Mouse (Mus musculus): ENCODE data around the gene Elf5. TPM values are rescaled to one million over a fixed set of nuclear protein-coding genes. Genes with fewer than 3 reads are reported as not detected.

The Elf5 gene
- total RNA-seq (2014; rRNA removed) = not detected in 2 replicates
- polyA plus RNA-seq (2012; rRNA removed) = not detected in 2 replicates

- no peaks in the 10 kb centered on the region for H3K79me2 ChIP-seq (ENCODE audit: control insufficient read depth, insufficient read depth, low read length)
- H3K27me3 ChIP-seq (ENCODE audit: control insufficient read depth, insufficient read depth, low read length) = no peaks in the 10 kb centered on the region
- WGBS = 79% methylated on average over 6 of the region's 6 CpGs
- TF ChIP-seq CTCF (IDR thresholded peaks at IDR 0.05; ENCODE audit: low read depth, low read length) = no peak
- no peak for TF ChIP-seq POLR2A (IDR thresholded peaks at IDR 0.05; ENCODE audit: extremely low read depth, insufficient read depth, low read length)
- H3K4me3 ChIP-seq (ENCODE audit: insufficient read depth, low read depth, low read length) = no peak within 1 kb of the TSS
- no peak within 1 kb of the TSS for H3K27ac ChIP-seq (replicated peaks; ENCODE audit: insufficient read depth, low read depth, low read length)
- H3K9ac ChIP-seq (ENCODE audit: low read depth, low read length) = no peak within 1 kb of the TSS
- peaks cover 2% of the 10 kb centered on the region; the same call in 1 of the 2 replicates for H3K4me1 ChIP-seq (ENCODE audit: control insufficient read depth, insufficient read depth, low read length)
- H3K36me3 ChIP-seq (ENCODE audit: control insufficient read depth, insufficient read depth, low read length) = no peaks in the 10 kb centered on the region
- DNase-seq (ENCODE audit: extremely low read depth, low read depth, low spot score) = no peak
Measured at GRCm38 (mm10) chr2:103411348-103411747, at the start of gene Elf5. Gene Elf5, plus strand, starts transcription at chr2:103411688.

- DNase-seq (ENCODE audit: extremely low read depth, low read depth, low spot score) = no peak
- WGBS = 71% methylated on average over 5 of the region's 5 CpGs
- H3K27me3 ChIP-seq (ENCODE audit: control insufficient read depth, insufficient read depth, low read length) = no peaks in the 10 kb centered on the region
- H3K4me3 ChIP-seq (ENCODE audit: insufficient read depth, low read depth, low read length) = no peak overlapping the region
- no peaks in the 10 kb centered on the region for H3K79me2 ChIP-seq (ENCODE audit: control insufficient read depth, insufficient read depth, low read length)
- H3K9ac ChIP-seq (ENCODE audit: low read depth, low read length) = no peak overlapping the region
- no peak for TF ChIP-seq POLR2A (IDR thresholded peaks at IDR 0.05; ENCODE audit: extremely low read depth, insufficient read depth, low read length)
- TF ChIP-seq CTCF (IDR thresholded peaks at IDR 0.05; ENCODE audit: low read depth, low read length) = no peak
- H3K36me3 ChIP-seq (ENCODE audit: control insufficient read depth, insufficient read depth, low read length) = no peaks in the 10 kb centered on the region
- no peaks in the 10 kb centered on the region for H3K4me1 ChIP-seq (ENCODE audit: control insufficient read depth, insufficient read depth, low read length)
- no peak overlapping the region for H3K27ac ChIP-seq (replicated peaks; ENCODE audit: insufficient read depth, low read depth, low read length)
Measured at GRCm38 (mm10) chr2:103372541-103372940, 38.9 kb upstream of the Elf5 start.

GRCm38 (mm10) chr2:103379502-103380160 lies 31.9 kb upstream of the Elf5 start:
- Histone ChIP-seq H3K27me3 (ENCODE audit: control insufficient read depth, insufficient read depth, low read length) (no peaks in the 10 kb centered on the region), H3K27ac (replicated peaks; ENCODE audit: insufficient read depth, low read depth, low read length) (no peak overlapping the region), H3K9ac (ENCODE audit: low read depth, low read length) (no peak overlapping the region), H3K79me2 (ENCODE audit: control insufficient read depth, insufficient read depth, low read length) (no peaks in the 10 kb centered on the region), H3K4me3 (ENCODE audit: insufficient read depth, low read depth, low read length) (no peak overlapping the region), H3K36me3 (ENCODE audit: control insufficient read depth, insufficient read depth, low read length) (no peaks in the 10 kb centered on the region), H3K4me1 (ENCODE audit: control insufficient read depth, insufficient read depth, low read length) (no peaks in the 10 kb centered on the region)
- TF ChIP-seq CTCF (IDR thresholded peaks at IDR 0.05; ENCODE audit: low read depth, low read length) (no peak), POLR2A (IDR thresholded peaks at IDR 0.05; ENCODE audit: extremely low read depth, insufficient read depth, low read length) (no peak)
- DNase-seq (ENCODE audit: extremely low read depth, low read depth, low spot score) = no peak
- WGBS = 65% methylated on average over 9 of the region's 9 CpGs

GRCm38 (mm10) chr2:103382174-103382573 lies 29.3 kb upstream of the Elf5 start:
- Histone ChIP-seq H3K4me1 (ENCODE audit: control insufficient read depth, insufficient read depth, low read length) (no peaks in the 10 kb centered on the region), H3K27ac (replicated peaks; ENCODE audit: insufficient read depth, low read depth, low read length) (no peak overlapping the region), H3K36me3 (ENCODE audit: control insufficient read depth, insufficient read depth, low read length) (no peaks in the 10 kb centered on the region), H3K4me3 (ENCODE audit: insufficient read depth, low read depth, low read length) (no peak overlapping the region), H3K27me3 (ENCODE audit: control insufficient read depth, insufficient read depth, low read length) (no peaks in the 10 kb centered on the region), H3K79me2 (ENCODE audit: control insufficient read depth, insufficient read depth, low read length) (no peaks in the 10 kb centered on the region), H3K9ac (ENCODE audit: low read depth, low read length) (no peak overlapping the region)
- 86% methylated on average over 2 of the region's 2 CpGs for WGBS
- DNase-seq (ENCODE audit: extremely low read depth, low read depth, low spot score) = no peak
- no peak for TF ChIP-seq POLR2A (IDR thresholded peaks at IDR 0.05; ENCODE audit: extremely low read depth, insufficient read depth, low read length)
- TF ChIP-seq CTCF (IDR thresholded peaks at IDR 0.05; ENCODE audit: low read depth, low read length) = no peak

GRCm38 (mm10) chr2:103387881-103388280 lies 23.6 kb upstream of the Elf5 start:
- H3K27me3 ChIP-seq (ENCODE audit: control insufficient read depth, insufficient read depth, low read length) = no peaks in the 10 kb centered on the region
- H3K4me3 ChIP-seq (ENCODE audit: insufficient read depth, low read depth, low read length) = no peak overlapping the region
- TF ChIP-seq CTCF (IDR thresholded peaks at IDR 0.05; ENCODE audit: low read depth, low read length) (no peak), POLR2A (IDR thresholded peaks at IDR 0.05; ENCODE audit: extremely low read depth, insufficient read depth, low read length) (no peak)
- H3K9ac ChIP-seq (ENCODE audit: low read depth, low read length) = no peak overlapping the region
- H3K4me1 ChIP-seq (ENCODE audit: control insufficient read depth, insufficient read depth, low read length) = no peaks in the 10 kb centered on the region
- no peak for DNase-seq (ENCODE audit: extremely low read depth, low read depth, low spot score)
- WGBS = 80% methylated on average over 1 of the region's 1 CpGs
- no peaks in the 10 kb centered on the region for H3K36me3 ChIP-seq (ENCODE audit: control insufficient read depth, insufficient read depth, low read length)
- no peaks in the 10 kb centered on the region for H3K79me2 ChIP-seq (ENCODE audit: control insufficient read depth, insufficient read depth, low read length)
- no peak overlapping the region for H3K27ac ChIP-seq (replicated peaks; ENCODE audit: insufficient read depth, low read depth, low read length)

- H3K27ac ChIP-seq (replicated peaks; ENCODE audit: insufficient read depth, low read depth, low read length) = no peak overlapping the region
- no peak for DNase-seq (ENCODE audit: extremely low read depth, low read depth, low spot score)
- 74% methylated on average over 1 of the region's 1 CpGs for WGBS
- no peaks in the 10 kb centered on the region for H3K27me3 ChIP-seq (ENCODE audit: control insufficient read depth, insufficient read depth, low read length)
- no peaks in the 10 kb centered on the region for H3K79me2 ChIP-seq (ENCODE audit: control insufficient read depth, insufficient read depth, low read length)
- H3K36me3 ChIP-seq (ENCODE audit: control insufficient read depth, insufficient read depth, low read length) = no peaks in the 10 kb centered on the region
- no peaks in the 10 kb centered on the region for H3K4me1 ChIP-seq (ENCODE audit: control insufficient read depth, insufficient read depth, low read length)
- H3K9ac ChIP-seq (ENCODE audit: low read depth, low read length) = no peak overlapping the region
- no peak overlapping the region for H3K4me3 ChIP-seq (ENCODE audit: insufficient read depth, low read depth, low read length)
- no peak for TF ChIP-seq POLR2A (IDR thresholded peaks at IDR 0.05; ENCODE audit: extremely low read depth, insufficient read depth, low read length)
- no peak for TF ChIP-seq CTCF (IDR thresholded peaks at IDR 0.05; ENCODE audit: low read depth, low read length)
Measured at GRCm38 (mm10) chr2:103388311-103388710, 23.2 kb upstream of the Elf5 start.

Data from liver, adult 2 months (tissue).